Mouse (Mus musculus): ENCODE results near the gene Slc6a6. TPM values are rescaled to one million over a fixed set of nuclear protein-coding genes. Genes with fewer than 3 reads are reported as not detected.

Slc6a6 gene
- total and polyA plus RNA-seq, 2 experiments, result 34.8 to 96.5 TPM

GRCm38 (mm10) chr6:91689231-91689630 lies 5.4 kb downstream of the Slc6a6 start:
- Histone ChIP-seq H3K27ac (replicated peaks; ENCODE audit: insufficient read depth, low read depth, low read length) (no peak overlapping the region), H3K9ac (ENCODE audit: low read depth, low read length) (no peak overlapping the region), H3K79me2 (ENCODE audit: control insufficient read depth, insufficient read depth, low read length) (peaks cover 44% of the 10 kb centered on the region), H3K4me1 (ENCODE audit: control insufficient read depth, insufficient read depth, low read length) (peaks cover 17% of the 10 kb centered on the region), H3K27me3 (ENCODE audit: control insufficient read depth, insufficient read depth, low read length) (no peaks in the 10 kb centered on the region), H3K4me3 (ENCODE audit: insufficient read depth, low read depth, low read length) (no peak overlapping the region), H3K36me3 (ENCODE audit: control insufficient read depth, insufficient read depth, low read length) (no peaks in the 10 kb centered on the region)
- TF ChIP-seq POLR2A (IDR thresholded peaks at IDR 0.05; ENCODE audit: extremely low read depth, insufficient read depth, low read length) (no peak), CTCF (IDR thresholded peaks at IDR 0.05; ENCODE audit: low read depth, low read length) (no peak)
- no peak for DNase-seq (ENCODE audit: extremely low read depth, low read depth, low spot score)

- Histone ChIP-seq H3K79me2 (ENCODE audit: control insufficient read depth, insufficient read depth, low read length) (peaks cover 44% of the 10 kb centered on the region), H3K4me3 (ENCODE audit: insufficient read depth, low read depth, low read length) (no peak overlapping the region), H3K27ac (replicated peaks; ENCODE audit: insufficient read depth, low read depth, low read length) (no peak overlapping the region), H3K36me3 (ENCODE audit: control insufficient read depth, insufficient read depth, low read length) (no peaks in the 10 kb centered on the region), H3K4me1 (ENCODE audit: control insufficient read depth, insufficient read depth, low read length) (peaks cover 13% of the 10 kb centered on the region), H3K27me3 (ENCODE audit: control insufficient read depth, insufficient read depth, low read length) (no peaks in the 10 kb centered on the region), H3K9ac (ENCODE audit: low read depth, low read length) (no peak overlapping the region)
- TF ChIP-seq CTCF (IDR thresholded peaks at IDR 0.05; ENCODE audit: low read depth, low read length) (no peak), POLR2A (IDR thresholded peaks at IDR 0.05; ENCODE audit: extremely low read depth, insufficient read depth, low read length) (no peak)
- 45% methylated on average over 7 of the region's 7 CpGs for WGBS
- no peak for DNase-seq (ENCODE audit: extremely low read depth, low read depth, low spot score)
Measured at GRCm38 (mm10) chr6:91690222-91690621, 6.4 kb downstream of the Slc6a6 start.

GRCm38 (mm10) chr6:91690646-91691045 lies 6.8 kb downstream of the Slc6a6 start:
- WGBS, result 53% methylated on average over 7 of the region's 7 CpGs
- peaks cover 11% of the 10 kb centered on the region for H3K4me1 ChIP-seq (ENCODE audit: control insufficient read depth, insufficient read depth, low read length)
- H3K27me3 ChIP-seq (ENCODE audit: control insufficient read depth, insufficient read depth, low read length), result no peaks in the 10 kb centered on the region
- no peak for DNase-seq (ENCODE audit: extremely low read depth, low read depth, low spot score)
- H3K9ac ChIP-seq (ENCODE audit: low read depth, low read length), result no peak overlapping the region
- H3K79me2 ChIP-seq (ENCODE audit: control insufficient read depth, insufficient read depth, low read length), result peaks cover 43% of the 10 kb centered on the region
- no peaks in the 10 kb centered on the region for H3K36me3 ChIP-seq (ENCODE audit: control insufficient read depth, insufficient read depth, low read length)
- H3K27ac ChIP-seq (replicated peaks; ENCODE audit: insufficient read depth, low read depth, low read length), result no peak overlapping the region
- no peak overlapping the region for H3K4me3 ChIP-seq (ENCODE audit: insufficient read depth, low read depth, low read length)
- TF ChIP-seq POLR2A (IDR thresholded peaks at IDR 0.05; ENCODE audit: extremely low read depth, insufficient read depth, low read length), result no peak

- 50% methylated on average over 4 of the region's 4 CpGs for WGBS
- no peak for TF ChIP-seq POLR2A (IDR thresholded peaks at IDR 0.05; ENCODE audit: extremely low read depth, insufficient read depth, low read length)
- TF ChIP-seq CTCF (IDR thresholded peaks at IDR 0.05; ENCODE audit: low read depth, low read length), result no peak
- peak; percentile 61 for DNase-seq (ENCODE audit: extremely low read depth, low read depth, low spot score)
- Histone ChIP-seq H3K4me1 (ENCODE audit: control insufficient read depth, insufficient read depth, low read length) (peaks cover 4% of the 10 kb centered on the region), H3K4me3 (ENCODE audit: insufficient read depth, low read depth, low read length) (no peak overlapping the region), H3K27me3 (ENCODE audit: control insufficient read depth, insufficient read depth, low read length) (no peaks in the 10 kb centered on the region), H3K79me2 (ENCODE audit: control insufficient read depth, insufficient read depth, low read length) (peaks cover 34% of the 10 kb centered on the region), H3K36me3 (ENCODE audit: control insufficient read depth, insufficient read depth, low read length) (no peaks in the 10 kb centered on the region), H3K27ac (replicated peaks; ENCODE audit: insufficient read depth, low read depth, low read length) (no peak overlapping the region), H3K9ac (ENCODE audit: low read depth, low read length) (no peak overlapping the region)
Measured at GRCm38 (mm10) chr6:91691576-91691975, 7.7 kb downstream of the Slc6a6 start.

GRCm38 (mm10) chr6:91693301-91693886 lies 9.5 kb downstream of the Slc6a6 start:
- no peaks in the 10 kb centered on the region for H3K36me3 ChIP-seq (ENCODE audit: control insufficient read depth, insufficient read depth, low read length)
- H3K79me2 ChIP-seq (ENCODE audit: control insufficient read depth, insufficient read depth, low read length), result peaks cover 30% of the 10 kb centered on the region
- no peak for DNase-seq (ENCODE audit: extremely low read depth, low read depth, low spot score)
- WGBS, result 88% methylated on average over 17 of the region's 17 CpGs
- TF ChIP-seq CTCF (IDR thresholded peaks at IDR 0.05; ENCODE audit: low read depth, low read length) (no peak), POLR2A (IDR thresholded peaks at IDR 0.05; ENCODE audit: extremely low read depth, insufficient read depth, low read length) (no peak)
- no peaks in the 10 kb centered on the region for H3K4me1 ChIP-seq (ENCODE audit: control insufficient read depth, insufficient read depth, low read length)
- no peak overlapping the region for H3K9ac ChIP-seq (ENCODE audit: low read depth, low read length)
- H3K27ac ChIP-seq (replicated peaks; ENCODE audit: insufficient read depth, low read depth, low read length), result no peak overlapping the region
- no peaks in the 10 kb centered on the region for H3K27me3 ChIP-seq (ENCODE audit: control insufficient read depth, insufficient read depth, low read length)
- no peak overlapping the region for H3K4me3 ChIP-seq (ENCODE audit: insufficient read depth, low read depth, low read length)

GRCm38 (mm10) chr6:91694610-91695009 lies 10.8 kb downstream of the Slc6a6 start:
- H3K79me2 ChIP-seq (ENCODE audit: control insufficient read depth, insufficient read depth, low read length), result peaks cover 30% of the 10 kb centered on the region
- no peaks in the 10 kb centered on the region for H3K36me3 ChIP-seq (ENCODE audit: control insufficient read depth, insufficient read depth, low read length)
- peaks cover 6% of the 10 kb centered on the region for H3K4me1 ChIP-seq (ENCODE audit: control insufficient read depth, insufficient read depth, low read length)
- H3K27me3 ChIP-seq (ENCODE audit: control insufficient read depth, insufficient read depth, low read length), result no peaks in the 10 kb centered on the region
- no peak overlapping the region for H3K9ac ChIP-seq (ENCODE audit: low read depth, low read length)
- no peak overlapping the region for H3K4me3 ChIP-seq (ENCODE audit: insufficient read depth, low read depth, low read length)
- DNase-seq (ENCODE audit: extremely low read depth, low read depth, low spot score), result peak; percentile 59
- WGBS, result 38% methylated on average over 7 of the region's 7 CpGs
- TF ChIP-seq POLR2A (IDR thresholded peaks at IDR 0.05; ENCODE audit: extremely low read depth, insufficient read depth, low read length) (no peak), CTCF (IDR thresholded peaks at IDR 0.05; ENCODE audit: low read depth, low read length) (no peak)
- no peak overlapping the region for H3K27ac ChIP-seq (replicated peaks; ENCODE audit: insufficient read depth, low read depth, low read length)
